Mouse (Mus musculus) ES-Bruce4 (cell line): ENCODE measurements around the gene Tnr. TPM values are rescaled to one million over a fixed set of nuclear protein-coding genes. Genes with fewer than 3 reads are reported as not detected.

Experiments
- H3K27ac ChIP-seq: 2 replicates; pipeline ENCODE4 v1.5.1; 2012; ENCODE audit warnings: low read length, inconsistent platforms; ENCODE audit not compliant: insufficient read depth
- H3K27me3 ChIP-seq: 2 replicates; pipeline ENCODE4 v1.6.1; 2012; ENCODE audit warnings: mild to moderate bottlenecking, low read length, inconsistent platforms; ENCODE audit not compliant: control insufficient read depth, poor library complexity, insufficient read depth, severe bottlenecking
- H3K36me3 ChIP-seq: 2 replicates; pipeline ENCODE4 v1.6.1; 2012; ENCODE audit warnings: inconsistent platforms, mild to moderate bottlenecking, low read length, moderate library complexity; ENCODE audit not compliant: control insufficient read depth, poor library complexity, insufficient read depth, severe bottlenecking
- H3K4me1 ChIP-seq: one replicate; pipeline ENCODE4 v1.8.1; 2011; ENCODE audit warnings: low read length; ENCODE audit not compliant: control insufficient read depth, insufficient read depth
- H3K4me3 ChIP-seq: 2 replicates; pipeline ENCODE4 v1.5.1; 2011; ENCODE audit warnings: low read depth, mild to moderate bottlenecking, low read length
- H3K9ac ChIP-seq: 2 replicates; pipeline ENCODE4 v1.6.1; 2012; ENCODE audit warnings: low read depth, mild to moderate bottlenecking, inconsistent platforms; ENCODE audit not compliant: poor library complexity, severe bottlenecking
- H3K9me3 ChIP-seq: replicated peaks from 2 replicates; pipeline ENCODE4 v1.6.1; 2012; ENCODE audit warnings: mild to moderate bottlenecking, low read length, inconsistent platforms; ENCODE audit not compliant: control insufficient read depth, poor library complexity, insufficient read depth, severe bottlenecking
- CTCF ChIP-seq: IDR thresholded peaks from one replicate; pipeline ENCODE4 v1.8.1; 2011; ENCODE audit warnings: low read depth, low read length
- EP300 ChIP-seq: IDR thresholded peaks from 2 replicates; pipeline ENCODE4 v1.6.1; 2011; ENCODE audit warnings: low read depth, low read length; ENCODE audit not compliant: insufficient read depth
- POLR2A ChIP-seq: IDR thresholded peaks from one replicate; pipeline ENCODE4 v1.8.1; 2011; ENCODE audit warnings: low read length; ENCODE audit not compliant: insufficient read depth
- polyA plus RNA-seq: library from polyadenylated mRNA; stranded (reverse); fragments of >200 nt; gene quantifications from 2 replicates; pipeline ENCODE4 v1.2.4, GENCODE M21; 2011; ENCODE audit warnings: low read depth; ENCODE audit not compliant: missing spikeins, insufficient read depth, insufficient read length

The Tnr gene
- polyA plus RNA-seq, 1 experiment, result not detected

- H3K27ac ChIP-seq, result no peak overlapping the region
These were observed 47.3 kb downstream of the Tnr start for GRCm38 (mm10) chr1:159570831-159571230.

GRCm38 (mm10) chr1:159571951-159572350 is 48.4 kb downstream of the Tnr start:
- TF ChIP-seq POLR2A (no peak), CTCF (no peak), EP300 (no peak)
- no peak overlapping the region for H3K9ac ChIP-seq
- H3K27ac ChIP-seq, result no peak overlapping the region
- no peaks in the 10 kb centered on the region for H3K4me1 ChIP-seq
- no peaks in the 10 kb centered on the region for H3K27me3 ChIP-seq
- no peak overlapping the region for H3K4me3 ChIP-seq
- no peaks in the 10 kb centered on the region for H3K9me3 ChIP-seq
- H3K36me3 ChIP-seq, result no peaks in the 10 kb centered on the region

More at GRCm38 (mm10) chr1:159570831-159571230, 47.3 kb downstream of the Tnr start:
- Histone ChIP-seq H3K36me3 (no peaks in the 10 kb centered on the region), H3K9me3 (no peaks in the 10 kb centered on the region), H3K9ac (no peak overlapping the region), H3K4me1 (no peaks in the 10 kb centered on the region), H3K27me3 (no peaks in the 10 kb centered on the region), H3K4me3 (no peak overlapping the region)
- no peak for TF ChIP-seq POLR2A
- no peak for TF ChIP-seq CTCF
- TF ChIP-seq EP300, result no peak

- TF ChIP-seq CTCF (no peak), EP300 (no peak), POLR2A (no peak)
- Histone ChIP-seq H3K4me1 (no peaks in the 10 kb centered on the region), H3K27me3 (no peaks in the 10 kb centered on the region), H3K9ac (no peak overlapping the region), H3K4me3 (no peak overlapping the region), H3K9me3 (no peaks in the 10 kb centered on the region), H3K36me3 (no peaks in the 10 kb centered on the region), H3K27ac (no peak overlapping the region)
These were observed 49.5 kb downstream of the Tnr start for GRCm38 (mm10) chr1:159573116-159573515.

GRCm38 (mm10) chr1:159574661-159575060 is 51.1 kb downstream of the Tnr start:
- no peak overlapping the region for H3K9ac ChIP-seq
- H3K36me3 ChIP-seq, result no peaks in the 10 kb centered on the region
- H3K4me1 ChIP-seq, result no peaks in the 10 kb centered on the region
- H3K9me3 ChIP-seq, result no peaks in the 10 kb centered on the region
- H3K27ac ChIP-seq, result no peak overlapping the region
- TF ChIP-seq POLR2A (no peak), CTCF (no peak)
- H3K27me3 ChIP-seq, result no peaks in the 10 kb centered on the region
- no peak overlapping the region for H3K4me3 ChIP-seq

- no peak overlapping the region for H3K27ac ChIP-seq
These were observed 52.7 kb downstream of the Tnr start for GRCm38 (mm10) chr1:159576246-159576645.

GRCm38 (mm10) chr1:159578391-159578790 is 54.8 kb downstream of the Tnr start:
- no peak for TF ChIP-seq EP300
- TF ChIP-seq CTCF, result no peak
- TF ChIP-seq POLR2A, result no peak
- no peak overlapping the region for H3K9ac ChIP-seq
- H3K27ac ChIP-seq, result no peak overlapping the region
- H3K4me1 ChIP-seq, result no peaks in the 10 kb centered on the region
- no peak overlapping the region for H3K4me3 ChIP-seq
- no peaks in the 10 kb centered on the region for H3K36me3 ChIP-seq
- H3K9me3 ChIP-seq, result no peaks in the 10 kb centered on the region
- no peaks in the 10 kb centered on the region for H3K27me3 ChIP-seq

More at GRCm38 (mm10) chr1:159576246-159576645, 52.7 kb downstream of the Tnr start:
- Histone ChIP-seq H3K9ac (no peak overlapping the region), H3K4me1 (no peaks in the 10 kb centered on the region), H3K36me3 (no peaks in the 10 kb centered on the region), H3K4me3 (no peak overlapping the region), H3K9me3 (no peaks in the 10 kb centered on the region), H3K27me3 (no peaks in the 10 kb centered on the region)
- TF ChIP-seq POLR2A (no peak), CTCF (no peak), EP300 (no peak)
